Mouse (Mus musculus): ENCODE measurements at regions not wholly inside any gene's neighbourhood (a gene's known extent, or its start where the extent isn't known, plus 50 kb on each side); places are given as distances from the start of the nearest gene placed in this dataset.

DNA sequence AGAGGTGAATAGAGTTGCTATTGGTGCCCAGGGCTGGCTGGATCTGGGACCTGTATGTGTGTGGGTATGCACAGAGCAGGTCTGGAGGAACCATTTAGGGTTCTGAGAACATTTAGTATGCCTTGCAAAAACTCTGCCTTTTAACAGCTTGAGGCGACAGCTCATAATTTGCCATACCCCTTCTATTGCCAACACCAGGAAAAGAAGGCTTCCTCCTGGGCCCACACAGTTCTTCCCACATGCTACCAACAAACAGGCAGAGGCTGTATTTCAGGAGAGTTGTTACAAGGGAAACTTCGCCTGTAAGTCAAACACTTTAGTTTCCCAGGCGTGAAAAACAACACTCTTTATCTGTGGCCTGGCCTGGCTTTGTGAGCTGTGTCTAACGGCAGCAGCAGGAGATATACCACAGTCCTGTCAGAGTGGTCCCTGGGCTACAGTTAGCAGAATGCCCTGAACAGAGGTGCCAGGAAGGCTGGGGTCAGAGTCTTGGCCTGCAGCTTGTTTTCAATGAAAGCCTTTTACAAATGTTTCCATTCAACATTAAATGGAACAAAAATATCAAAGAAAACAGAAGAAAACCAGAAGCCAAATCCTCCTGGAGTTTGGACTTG, 225.4 kb downstream of the Dhx35 start:
- DNase-seq (ENCODE audit: low spot score), result no peak

DNA sequence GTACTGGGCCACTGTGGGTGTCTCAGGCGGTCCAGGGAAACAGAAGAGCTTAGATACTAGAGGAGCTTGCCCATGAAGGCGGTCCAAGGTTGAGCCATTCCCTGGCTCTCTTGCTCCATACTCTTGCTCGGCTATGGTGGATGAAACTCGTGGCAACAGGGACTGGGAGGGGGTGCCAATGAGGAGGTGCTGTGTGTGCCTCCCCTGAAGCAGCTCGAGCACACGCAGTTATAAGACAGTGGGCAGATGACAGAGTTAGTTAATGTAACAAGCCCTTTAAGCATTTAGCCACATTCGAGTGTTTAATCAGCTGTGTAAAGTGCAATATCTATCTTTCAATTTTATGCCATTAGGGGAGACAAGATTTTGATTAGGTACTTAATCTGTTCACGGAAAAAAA, 237.5 kb downstream of the Dhx35 start:
- no peak for DNase-seq (ENCODE audit: low spot score)

DNA sequence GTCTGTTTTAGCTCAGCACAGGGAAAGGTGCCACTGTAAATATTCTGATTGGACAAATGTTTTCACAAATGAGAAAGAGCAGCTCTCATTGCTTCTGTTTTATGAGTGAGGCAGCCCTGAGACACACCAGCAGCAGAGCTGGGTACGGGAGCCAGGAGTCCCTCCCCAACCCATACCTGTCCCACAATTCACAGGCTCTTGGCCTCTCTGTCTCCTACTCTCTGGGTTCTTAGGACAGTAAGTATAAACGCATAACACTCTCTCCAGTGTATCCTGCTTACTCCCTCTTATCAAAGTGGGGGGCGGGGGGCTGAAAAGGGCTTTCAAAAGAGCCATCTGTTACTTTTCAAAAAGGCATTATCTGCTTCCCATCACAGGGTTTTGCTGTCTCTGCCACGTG, 245.3 kb downstream of the Dhx35 start:
- DNase-seq (ENCODE audit: low spot score), result no peak

DNA sequence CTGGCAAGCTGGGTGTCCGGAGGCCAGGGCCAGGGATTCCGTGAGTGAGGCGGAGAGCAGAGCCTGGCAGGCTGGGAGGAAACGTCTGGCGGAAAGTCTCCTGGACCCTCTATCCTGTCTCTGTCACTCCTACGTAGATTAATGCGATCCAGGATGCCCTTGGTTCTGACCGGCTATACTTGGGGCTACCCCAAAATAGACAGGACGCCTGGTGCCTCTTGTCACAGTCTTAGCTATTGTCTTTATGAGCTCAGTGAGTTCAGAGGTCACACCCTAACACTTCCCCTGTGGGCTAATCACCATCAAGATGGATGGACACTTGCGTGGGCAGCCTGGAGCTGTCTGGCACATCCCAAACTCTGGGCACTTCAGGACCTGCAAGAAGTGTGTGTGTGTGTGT, 258.9 kb downstream of the Dhx35 start:
- no peak for DNase-seq (ENCODE audit: low spot score)

DNA sequence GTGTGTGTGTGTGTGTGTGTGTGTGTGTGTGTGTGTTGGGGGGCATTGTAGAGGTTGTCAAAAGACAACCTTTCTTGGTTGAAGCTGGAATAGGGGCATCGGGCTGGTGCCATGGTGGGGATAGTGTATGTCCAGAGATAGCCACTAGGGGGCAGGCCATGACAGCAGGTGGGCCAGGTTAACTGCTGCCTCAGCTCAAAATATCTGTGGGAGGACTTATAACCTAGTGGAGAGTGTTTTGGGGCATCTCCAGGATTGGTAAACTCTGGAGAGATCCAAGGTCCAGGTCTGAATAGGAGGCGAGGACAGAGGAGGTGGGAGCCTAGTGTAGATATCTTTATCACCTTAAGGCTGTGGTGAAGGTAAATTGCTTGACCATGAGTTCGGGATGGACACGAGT, 259.3 kb downstream of the Dhx35 start:
- DNase-seq (ENCODE audit: low spot score), result peak; percentile 68

DNA sequence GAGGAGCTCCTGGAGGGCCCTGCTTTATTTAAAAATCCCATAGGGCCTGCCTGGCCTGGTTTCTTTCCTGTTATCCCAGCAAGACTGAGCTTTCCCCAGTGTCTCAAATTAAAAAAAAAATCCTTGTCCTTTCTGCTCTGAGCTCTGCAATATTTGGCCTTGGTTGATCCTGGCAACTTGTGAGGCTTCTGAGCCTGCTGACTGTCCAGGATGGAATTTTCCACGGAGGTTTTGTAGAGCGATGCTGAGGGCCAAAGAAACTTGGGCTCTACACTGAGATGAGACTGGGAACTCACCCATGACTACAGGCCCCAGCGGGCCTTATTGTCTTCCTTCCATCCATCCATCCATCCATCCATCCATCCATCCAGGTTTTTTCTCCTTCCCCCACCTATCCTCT, 259.8 kb downstream of the Dhx35 start:
- DNase-seq (ENCODE audit: low spot score), result no peak

DNA sequence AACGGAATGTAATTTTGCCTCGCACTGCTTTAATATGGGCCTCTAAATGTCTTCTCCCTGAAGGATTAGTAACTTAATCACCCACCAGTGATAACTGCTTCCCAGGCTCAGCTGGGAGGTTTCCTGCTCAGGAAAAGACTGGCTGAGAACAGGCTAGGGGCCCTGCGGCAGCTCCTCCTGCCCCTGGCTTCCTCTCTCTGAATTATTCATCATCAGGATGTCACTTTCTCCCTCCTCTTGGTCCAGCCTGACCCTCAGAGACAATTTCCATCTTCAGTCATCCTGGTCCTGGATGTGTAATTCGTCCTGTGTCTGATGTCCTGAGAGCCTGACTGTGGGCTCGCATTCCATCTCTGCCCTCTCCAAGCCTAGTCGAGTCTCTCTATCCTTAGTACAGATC, 261.2 kb downstream of the Dhx35 start:
- no peak for DNase-seq (ENCODE audit: low spot score)

DNA sequence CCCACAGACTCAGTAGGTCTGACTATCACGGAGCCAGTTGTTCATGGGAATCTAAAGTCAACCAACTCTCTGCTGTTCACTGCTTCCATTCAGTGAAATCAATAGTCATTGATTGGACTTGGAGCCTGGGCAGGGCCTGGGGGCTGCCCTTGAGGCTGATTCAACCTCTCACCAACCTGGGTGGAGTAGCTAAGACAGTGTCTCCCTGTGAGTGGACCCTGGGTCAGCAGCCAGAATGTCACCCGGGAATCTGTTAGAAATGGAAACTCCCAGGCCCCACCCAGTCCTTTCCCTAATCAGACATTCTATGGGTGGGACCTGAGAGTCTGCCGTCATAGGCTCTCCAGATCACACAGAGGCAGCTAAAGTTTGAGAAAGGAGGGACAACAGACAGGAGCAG, 262.4 kb downstream of the Dhx35 start:
- no peak for DNase-seq (ENCODE audit: low spot score)

DNA sequence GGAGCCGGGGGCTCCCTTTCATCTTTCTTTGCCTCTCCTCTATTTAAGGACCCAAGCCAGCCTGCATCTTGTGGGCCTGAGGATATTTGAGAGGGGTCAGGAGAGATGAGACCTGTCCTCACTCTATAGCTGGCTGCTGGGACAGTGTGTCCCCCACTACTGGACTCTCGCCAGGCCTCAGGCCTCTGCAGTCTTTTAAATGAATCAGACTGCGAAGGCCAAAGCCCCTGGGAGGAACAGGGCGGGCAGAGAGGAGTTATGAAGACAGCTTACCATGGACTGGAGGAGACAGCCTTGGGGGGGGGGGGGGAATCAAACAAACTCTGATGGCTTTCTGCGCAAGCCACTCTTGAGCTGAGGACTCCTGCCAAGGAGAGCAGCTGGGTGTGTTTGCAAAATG, 262.9 kb downstream of the Dhx35 start:
- DNase-seq (ENCODE audit: low spot score), result no peak

DNA sequence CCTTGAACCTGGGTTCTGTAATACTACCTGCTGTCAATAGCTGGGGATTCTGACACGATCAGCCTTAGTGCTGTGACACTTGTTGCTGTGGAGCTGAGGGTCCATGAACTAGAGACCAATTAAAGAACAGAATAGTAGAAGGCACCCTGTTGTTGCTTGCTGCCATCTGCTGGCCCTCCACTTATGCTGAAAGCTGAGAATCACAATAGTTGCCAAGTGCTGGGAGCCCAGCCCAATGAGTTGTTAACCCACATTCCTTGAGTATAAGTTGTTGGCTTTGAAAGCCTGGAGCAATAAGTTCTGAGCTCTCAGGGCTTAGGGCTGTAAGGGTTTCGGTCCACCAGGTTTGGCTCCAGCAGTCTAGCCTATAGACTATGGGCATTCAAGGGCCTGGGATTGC, 267.7 kb downstream of the Dhx35 start:
- DNase-seq (ENCODE audit: low spot score), result no peak

DNA sequence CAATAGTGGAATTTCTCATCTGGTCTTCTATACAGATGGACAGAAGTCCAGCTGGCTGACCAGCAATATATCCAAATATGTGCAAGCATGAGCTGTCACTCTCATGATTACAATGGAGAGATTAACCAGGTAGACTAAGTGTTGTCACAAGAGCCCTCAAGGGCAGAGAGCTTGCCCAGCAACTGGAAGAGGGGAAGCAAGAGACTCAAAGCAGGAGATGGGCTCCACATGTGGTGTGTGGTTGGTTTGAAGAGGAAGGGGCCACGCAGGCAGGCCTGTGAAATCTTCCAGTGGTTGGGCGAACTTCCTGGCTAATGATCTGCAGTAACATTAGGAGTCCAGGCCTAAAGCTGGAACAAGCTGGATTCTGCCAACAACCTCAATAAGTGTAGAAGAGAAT, 268.1 kb downstream of the Dhx35 start:
- DNase-seq (ENCODE audit: low spot score), result no peak

DNA sequence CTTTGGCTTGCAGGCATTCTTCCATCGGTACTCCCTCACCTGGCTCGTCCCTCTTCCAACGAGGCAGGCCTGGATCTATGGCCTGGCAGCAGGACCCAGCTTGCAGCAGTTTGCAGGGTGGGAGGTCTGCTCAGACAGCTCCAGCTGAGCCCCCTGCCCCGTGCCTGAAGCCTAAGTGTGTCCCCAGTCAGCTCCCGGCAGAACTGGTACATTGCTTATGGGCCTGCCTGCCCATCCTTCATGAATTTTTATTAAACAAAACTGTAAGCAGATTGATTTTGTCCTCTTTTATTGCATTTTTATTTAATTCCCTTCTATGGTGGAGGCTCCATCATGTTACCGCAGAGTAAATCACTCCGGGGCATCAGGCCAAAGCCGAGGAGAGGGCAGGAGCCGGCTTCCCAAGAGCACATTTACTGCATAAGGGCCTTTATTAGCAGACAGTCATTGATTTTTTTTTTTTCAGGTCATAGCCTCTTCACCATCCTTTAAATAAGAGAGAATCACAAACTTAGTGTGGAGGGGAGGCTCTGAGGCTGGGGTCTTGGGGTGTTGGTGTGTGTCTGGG, 269.9 kb downstream of the Dhx35 start:
- no peak for DNase-seq (ENCODE audit: low spot score)

DNA sequence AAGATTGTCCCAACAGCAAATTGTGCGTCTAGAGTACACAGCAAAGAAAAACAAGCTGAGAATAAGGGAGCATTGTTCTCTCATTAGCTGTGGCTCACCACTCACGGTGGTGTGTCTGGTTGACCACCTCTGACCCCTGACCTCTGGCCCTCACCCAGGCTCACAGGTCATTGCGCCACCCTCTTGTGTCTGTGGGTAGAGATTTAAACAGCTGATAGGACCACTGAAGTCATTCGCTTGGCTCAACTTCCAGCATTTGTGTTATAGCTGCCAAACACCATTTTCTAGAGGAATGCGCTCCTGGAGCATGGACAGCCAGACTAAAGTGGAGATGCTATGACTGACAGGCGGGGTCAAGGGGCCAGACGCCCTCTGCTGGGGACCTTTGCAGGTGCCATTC, 272.9 kb downstream of the Dhx35 start:
- DNase-seq (ENCODE audit: low spot score), result no peak

DNA sequence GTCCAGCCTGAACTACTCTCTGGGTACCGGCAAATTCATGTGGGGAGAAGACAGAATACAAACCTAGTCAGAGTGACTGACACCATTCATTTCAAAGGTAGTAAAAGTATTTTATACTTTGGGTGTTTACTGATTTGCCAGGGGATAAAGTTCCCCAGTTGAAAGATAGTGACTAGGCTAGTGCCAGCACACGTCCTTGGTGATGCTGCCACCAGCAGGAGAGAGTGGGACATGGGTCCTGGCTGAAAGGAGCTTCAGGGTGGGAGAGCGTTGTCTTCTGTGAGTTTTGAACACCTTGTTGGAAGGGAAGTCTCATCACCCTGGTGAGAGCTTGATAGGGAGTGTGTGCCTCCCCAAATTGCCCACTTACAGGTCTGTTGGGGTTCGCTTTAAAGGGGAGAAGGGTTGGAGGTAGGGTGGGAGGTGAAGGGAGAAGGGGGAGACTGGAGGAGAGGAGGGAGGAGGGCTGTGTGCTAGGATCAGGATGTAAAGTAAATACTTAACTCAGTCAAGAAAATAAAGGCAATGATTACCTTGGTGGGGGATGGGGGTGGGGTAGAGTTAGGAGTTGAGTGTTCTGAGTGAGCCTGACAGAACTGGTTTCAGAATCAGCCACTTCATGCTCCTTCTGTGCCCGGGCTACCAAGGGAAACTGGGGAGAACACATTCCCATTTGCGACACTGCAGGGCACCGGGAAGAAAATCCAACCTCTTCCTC, 273.9 kb downstream of the Dhx35 start:
- DNase-seq (ENCODE audit: low spot score), result no peak

DNA sequence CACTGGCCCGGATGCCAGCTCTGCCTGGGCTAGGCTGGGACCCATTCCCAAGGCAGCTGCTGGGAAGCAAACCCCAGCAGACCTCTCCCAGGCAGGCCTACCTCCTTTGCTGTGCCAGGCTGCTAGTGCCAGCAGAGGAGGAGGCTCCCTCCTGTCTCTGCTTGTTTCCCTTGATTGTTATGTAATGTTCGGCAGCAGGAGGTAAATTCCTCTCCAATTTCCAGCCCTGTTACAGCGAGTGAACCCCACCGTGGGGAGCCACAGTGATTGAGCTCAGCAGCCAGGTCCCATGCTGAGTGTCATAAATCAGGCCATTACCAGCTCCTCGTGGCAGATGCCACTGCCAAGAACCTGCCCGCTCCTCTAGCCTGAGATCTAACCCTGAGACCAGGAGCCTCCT, 274.6 kb downstream of the Dhx35 start:
- no peak for DNase-seq (ENCODE audit: low spot score)

DNA sequence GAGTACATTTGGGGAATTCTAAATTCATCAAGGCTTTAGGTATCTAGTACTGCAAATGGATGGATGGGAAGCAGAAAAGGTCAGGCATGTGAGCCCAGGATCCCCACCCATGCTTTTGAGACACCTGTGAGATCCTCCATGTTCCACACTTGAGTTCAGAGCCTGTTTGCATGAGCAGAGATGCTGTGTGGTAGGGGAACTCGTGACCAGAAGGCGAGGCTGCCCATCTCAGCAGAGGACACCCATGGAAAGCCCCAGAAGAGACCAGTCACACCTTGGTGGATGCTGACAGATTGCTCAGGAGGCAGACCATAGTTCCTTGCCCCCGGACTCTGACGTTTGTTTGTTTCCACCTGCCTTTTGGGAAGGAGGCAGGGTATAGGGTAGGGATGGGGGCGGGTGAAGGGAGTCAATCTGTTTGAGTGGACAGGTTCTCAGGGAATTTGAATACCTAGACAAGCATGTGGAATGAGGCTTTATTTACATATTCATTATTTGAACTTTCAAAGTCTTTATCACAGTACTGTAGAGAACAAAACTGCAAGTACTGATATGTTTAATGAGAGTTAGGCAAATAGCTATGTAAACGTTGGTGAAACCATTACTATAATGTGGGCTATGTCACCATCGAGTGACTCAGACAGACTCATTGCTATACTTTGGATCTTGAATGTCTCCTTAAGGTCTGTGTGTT, 278.5 kb downstream of the Dhx35 start:
- DNase-seq (ENCODE audit: low spot score), result no peak

DNA sequence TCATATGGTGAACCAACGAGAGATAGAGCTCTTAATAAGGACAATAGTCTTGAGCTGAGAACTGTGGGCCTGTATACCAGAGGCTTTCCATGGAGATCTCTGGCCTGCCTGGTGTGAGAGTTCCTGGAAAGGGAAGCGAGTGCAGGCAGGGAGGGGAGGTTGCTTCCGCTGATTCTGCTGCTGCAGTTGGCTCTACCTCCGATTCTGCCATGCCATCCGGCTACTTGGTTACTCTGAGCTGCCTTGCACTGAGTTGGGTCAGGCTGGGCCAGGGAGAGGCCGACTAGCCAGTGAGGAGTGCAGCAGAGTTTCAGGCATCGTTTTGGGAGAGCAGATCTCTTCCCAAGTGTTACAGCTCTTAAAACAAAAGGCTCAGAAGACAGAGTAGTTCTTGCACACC, 285.2 kb downstream of the Dhx35 start:
- DNase-seq (ENCODE audit: low spot score), result no peak

DNA sequence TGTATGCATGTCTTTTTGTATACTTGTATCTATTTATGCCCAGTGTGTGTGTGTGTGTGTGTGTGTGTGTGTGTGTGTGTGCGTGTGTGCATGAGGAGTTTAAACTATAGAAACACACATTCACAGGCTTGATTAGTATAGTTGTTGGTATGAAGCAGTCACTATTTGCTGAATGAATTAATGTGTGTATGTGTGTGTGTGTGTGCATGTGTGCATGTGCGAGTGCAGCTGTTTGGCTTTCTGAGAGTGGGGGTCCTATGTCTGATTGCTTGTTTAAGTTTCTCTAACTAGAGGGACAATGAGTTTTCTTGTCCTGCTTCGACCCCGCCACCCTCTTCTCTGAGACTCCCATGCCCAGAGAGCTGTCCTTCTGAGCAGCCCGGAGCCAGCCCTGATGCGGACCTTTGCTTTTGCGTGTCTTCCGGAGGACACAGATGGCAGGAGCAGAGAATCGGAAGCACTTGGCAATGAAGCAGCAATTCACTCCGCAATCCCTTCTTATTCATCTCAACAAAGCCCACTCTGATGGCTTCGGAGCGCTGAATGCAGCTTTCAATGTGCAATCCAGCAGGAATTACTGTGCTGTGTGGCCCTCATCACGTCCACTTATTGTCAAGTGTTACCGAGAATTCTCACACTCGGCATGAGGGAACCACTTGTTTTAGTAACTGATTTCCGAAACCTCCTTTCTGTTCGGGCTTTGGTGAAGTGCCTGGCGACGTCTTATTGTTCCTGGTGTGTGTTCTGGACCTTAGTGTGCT, 286.4 kb downstream of the Dhx35 start:
- DNase-seq (ENCODE audit: low spot score), result no peak

DNA sequence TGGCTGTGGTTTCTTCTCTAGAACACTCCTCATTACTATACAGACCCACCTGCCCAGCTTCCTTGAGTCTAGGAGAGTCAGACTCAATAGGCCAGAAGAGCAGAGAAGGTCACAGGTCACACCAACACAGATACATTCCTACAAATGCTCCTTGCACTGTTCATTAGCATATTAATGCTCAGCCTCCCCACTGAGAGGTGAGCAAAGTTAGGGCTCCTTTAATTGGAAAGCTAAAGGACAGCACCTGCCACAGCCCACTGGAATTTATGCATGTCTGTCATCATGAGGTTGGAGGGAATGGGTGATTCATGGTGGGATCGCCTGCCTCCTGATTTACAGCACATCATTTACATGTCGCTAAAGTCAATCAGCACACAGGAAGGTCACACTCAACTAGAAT, 292.2 kb downstream of the Dhx35 start:
- no peak for DNase-seq (ENCODE audit: low spot score)

DNA sequence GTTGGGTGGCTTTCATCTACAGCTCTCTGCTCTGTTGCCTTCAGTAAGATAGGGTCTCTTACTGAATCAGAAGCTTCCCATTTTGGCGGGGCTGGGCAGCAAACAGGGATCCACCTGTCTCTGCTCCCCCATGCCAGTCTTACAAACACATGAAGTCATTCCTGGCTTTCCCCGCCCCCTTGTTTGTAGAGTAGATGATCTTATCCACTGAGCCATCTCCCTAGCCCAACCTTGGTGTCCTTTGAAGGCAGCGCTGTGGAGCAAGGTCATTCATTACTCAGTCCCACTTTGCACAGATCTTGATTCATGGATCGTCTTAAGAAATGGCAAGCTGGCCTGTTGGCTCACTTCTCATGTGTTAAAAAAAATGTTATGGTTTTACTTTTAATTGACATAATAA, 293.6 kb downstream of the Dhx35 start:
- no peak for DNase-seq (ENCODE audit: low spot score)

DNA sequence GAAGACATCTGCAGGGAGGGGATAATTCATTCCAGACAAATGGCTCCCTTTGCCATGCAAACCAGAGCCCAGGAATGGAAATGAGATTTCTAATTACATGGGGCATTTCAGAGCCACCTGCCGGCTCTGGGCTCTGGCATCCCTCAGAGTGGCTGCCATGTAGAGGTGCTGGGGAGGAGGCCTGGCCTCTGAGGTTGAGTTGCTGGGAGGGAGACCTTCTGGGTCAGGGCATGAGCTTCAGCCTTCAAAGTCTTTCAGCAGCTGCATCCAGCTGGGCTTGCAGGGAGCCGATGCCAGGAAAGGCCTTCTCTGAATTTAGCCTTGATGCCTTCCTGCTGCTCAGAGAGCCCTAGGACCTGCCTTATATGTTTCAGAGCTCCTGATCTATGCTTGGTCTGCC, 302.1 kb downstream of the Dhx35 start:
- DNase-seq (ENCODE audit: low spot score), result peak; percentile 7

DNA sequence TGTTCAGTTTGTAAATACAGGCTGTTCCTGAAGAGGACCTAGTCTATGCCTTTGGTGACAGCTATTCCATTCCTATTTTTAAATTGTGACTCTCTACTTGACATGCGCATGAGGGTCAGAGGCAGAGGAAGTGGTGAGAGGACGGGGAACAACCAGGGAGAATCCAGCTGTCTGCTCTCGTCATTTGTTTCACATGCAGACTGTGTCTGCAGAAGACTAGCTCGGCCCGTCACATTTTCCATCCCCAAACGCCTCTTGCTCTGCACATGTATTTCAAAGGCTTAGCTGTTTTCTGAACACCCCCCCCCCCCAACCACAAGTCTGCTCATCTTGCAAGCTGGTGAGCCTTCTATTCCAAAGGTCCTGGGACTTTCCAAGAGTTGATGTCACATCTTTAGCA, 339.4 kb downstream of the Dhx35 start:
- no peak for DNase-seq (ENCODE audit: low spot score)

DNA sequence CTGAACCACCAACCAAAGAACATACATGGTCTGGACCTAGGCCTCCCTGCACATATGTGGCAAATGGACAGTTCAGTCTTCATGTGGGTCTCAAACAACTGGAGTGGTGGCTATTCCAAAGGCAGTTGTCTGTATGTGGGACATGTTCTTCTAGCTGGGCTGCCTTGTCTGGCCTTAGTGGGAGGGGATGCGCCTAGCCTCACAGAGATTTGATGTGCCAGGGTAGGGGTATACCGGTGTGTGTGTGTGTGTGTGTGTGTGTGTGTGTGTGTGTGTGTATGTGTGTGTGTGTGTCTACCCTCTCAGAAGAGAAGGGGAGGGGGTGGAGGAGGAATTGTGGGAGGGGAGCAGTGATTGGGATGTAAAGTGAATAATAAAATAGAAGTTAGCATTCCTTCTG, 344.0 kb downstream of the Dhx35 start:
- no peak for DNase-seq (ENCODE audit: low spot score)

Data from ovary, postnatal 14 days (tissue).